Mouse (Mus musculus) WW6 (cell line): ENCODE results near the gene Hcrtr1.

ENCODE experiments used
- DNase-seq: peaks from one replicate; pipeline ENCODE4 v3.0.0-alpha.2; 2013; ENCODE audit warnings: low read depth, low spot score

The Hcrtr1 gene

DNA sequence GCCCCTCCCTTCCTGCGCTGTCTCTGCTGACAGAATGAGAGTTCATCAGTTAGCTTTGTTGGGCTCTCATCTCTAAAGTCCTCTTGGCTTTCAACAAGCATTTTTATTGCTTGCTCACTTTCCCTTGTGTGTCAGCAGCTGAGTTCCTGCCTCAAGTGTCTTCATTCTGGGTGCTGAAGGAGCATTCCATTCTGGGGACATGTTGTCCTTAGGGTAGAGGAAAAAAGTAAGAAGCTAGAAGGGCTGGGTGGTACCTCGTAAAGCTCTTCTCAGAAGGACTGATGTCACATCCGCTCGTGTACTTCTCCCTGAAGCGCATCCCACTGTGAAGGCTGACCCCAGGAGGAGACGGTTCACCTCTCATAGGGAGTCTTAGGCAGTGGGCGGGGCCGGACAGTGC, 17.6 kb downstream of the Hcrtr1 start:
- DNase-seq = no peak

DNA sequence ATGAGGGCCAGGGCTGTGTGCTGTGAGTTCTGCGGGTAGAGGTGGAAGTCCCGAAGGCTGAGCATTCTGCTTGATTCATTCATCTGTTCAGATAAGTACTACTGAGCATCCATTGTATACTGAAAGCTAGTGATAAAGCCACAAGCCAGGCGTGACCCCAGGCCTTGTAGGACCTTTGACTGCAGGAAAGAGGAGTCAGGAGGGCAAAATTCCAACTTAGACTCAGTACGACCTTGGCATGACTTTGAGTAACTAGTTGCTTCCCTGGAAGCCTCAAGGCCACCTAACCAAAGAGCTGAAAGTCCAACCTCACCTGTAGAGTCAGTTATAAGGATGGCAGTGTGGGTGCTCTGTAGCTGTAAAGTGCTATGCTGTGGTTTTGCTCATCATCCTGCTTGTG, 18.4 kb downstream of the Hcrtr1 start:
- DNase-seq = no peak

DNA sequence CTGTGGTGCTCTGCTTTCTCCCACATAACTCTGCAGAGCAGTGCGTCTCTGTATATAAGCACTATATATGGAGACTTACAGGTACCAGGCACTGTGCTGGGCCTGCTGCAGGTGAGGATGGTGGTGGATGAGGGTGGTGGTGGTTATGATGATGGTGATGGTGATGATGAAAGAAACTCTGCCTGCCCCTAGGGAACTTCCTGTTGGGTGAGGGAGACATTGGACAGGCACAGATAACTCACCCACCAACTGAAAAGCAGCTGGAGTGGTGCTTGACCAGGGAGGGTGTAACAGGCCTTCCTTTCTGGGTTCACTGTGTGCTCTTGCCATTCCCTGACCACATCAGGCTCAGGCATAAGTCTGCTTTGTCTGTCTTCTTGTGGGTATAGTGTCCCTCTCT, 26.4 kb downstream of the Hcrtr1 start:
- no peak for DNase-seq

DNA sequence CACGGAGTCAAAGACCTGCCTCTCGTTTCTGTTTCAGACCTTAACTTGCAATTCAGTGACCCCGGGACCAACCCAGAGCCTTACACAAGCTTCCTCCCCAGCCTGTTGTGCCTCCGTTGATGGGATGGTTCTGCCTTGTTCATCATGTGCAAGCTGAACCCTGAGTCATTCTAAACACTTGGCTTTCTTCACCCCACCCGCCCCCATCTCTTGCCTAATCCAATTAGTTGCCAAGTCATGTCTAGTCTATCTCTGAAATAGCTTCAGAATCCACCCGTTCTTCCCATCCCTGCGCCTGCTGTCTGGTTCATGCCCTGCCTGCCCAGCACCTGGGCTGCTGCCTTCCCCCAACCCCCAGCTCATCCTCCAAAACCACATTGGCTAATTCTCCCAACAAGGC, 26.9 kb downstream of the Hcrtr1 start:
- DNase-seq = no peak

GRCm38 (mm10) chr4:130110091-130110490, 29.1 kb downstream of the Hcrtr1 start:
- no peak for DNase-seq

GRCm38 (mm10) chr4:130109666-130110065, 29.5 kb downstream of the Hcrtr1 start:
- no peak for DNase-seq

DNA sequence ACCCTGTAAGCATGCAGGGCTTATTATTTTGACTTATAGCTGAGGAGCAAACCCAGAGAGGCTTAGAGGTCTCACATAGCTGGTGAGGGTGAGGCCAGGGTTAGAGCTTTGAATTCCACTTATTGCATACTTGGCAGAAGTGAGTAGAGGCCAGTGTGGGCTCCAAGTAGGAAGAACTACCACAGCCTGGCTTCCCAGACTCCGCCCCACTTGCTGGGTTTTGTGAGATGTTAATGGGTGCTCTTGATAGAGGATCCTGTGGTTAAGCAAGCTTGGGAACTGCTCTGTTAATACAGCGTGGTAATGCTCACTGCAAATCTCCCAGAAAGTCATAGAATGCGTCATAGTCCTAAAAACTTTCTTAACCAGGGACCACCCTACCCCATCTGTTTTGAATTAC, 30.2 kb downstream of the Hcrtr1 start:
- DNase-seq = no peak

GRCm38 (mm10) chr4:130107444-130108131, 31.6 kb downstream of the Hcrtr1 start:
- peak; percentile 93 for DNase-seq

DNA sequence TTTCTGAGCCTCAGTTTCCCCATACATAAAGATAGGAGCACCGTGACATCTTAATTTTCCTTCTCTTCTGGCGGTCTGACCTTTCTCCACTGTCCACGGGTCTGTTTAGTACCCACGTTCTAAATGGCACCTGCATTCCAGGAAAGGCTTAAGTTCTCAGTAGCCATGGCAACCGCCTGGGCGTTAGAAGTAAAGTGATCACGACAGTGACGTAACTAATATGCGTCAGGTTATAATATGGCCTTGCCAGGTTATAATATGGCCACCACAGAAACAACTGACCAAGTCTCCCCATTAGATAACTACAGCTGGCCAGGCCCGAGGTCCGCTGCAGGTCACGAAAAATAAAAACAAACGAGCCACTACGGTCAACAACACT, 32.1 kb downstream of the Hcrtr1 start:
- no peak for DNase-seq

- DNase-seq = no peak
These were observed 34.6 kb downstream of the Hcrtr1 start for GRCm38 (mm10) chr4:130104584-130104983.

DNA sequence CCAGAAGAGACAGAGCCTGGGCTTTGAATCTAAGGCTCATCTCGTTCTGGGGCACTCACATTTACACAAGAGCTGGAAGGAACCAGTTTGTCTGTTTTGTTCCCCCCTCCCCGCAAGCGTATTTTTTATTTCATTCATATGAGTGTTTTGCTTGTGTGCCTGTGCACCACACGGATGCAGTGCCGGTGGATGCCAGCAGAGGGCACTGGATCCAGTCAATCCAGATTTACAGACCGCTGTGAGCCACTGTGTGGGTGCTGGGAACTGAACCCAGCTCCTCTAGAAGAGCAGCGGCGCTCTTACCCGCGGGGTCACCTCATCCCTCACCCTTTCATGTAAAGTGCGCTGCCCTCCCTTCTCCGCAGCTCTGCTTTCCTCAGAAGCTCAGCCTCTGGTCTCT, 35.5 kb downstream of the Hcrtr1 start:
- peak; percentile 28 for DNase-seq

GRCm38 (mm10) chr4:130102111-130102651, 37.0 kb downstream of the Hcrtr1 start, which contains the start of gene Pef1:
Gene Pef1, plus strand, starts transcription at chr4:130102558.
- peak; percentile 71 for DNase-seq

DNA sequence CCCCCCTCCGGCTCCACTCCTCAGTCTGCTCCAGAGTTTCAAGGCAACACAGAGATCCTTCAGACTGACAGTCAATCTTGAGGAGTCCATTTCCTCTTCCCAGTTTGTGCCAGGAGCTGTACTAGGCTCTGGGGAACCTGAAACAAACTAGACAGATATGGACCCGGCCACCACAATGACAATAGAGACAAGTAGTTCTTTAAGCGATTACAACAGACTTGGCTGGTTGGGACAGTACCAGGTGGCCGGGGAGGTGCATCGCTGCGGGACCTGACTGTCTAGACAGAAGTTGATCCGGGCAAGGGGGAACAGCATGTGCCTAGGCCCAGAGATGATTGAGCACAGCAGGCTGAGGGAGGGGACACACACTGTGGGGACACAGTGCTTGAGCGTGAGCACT, 38.0 kb downstream of the Hcrtr1 start:
- DNase-seq = no peak

DNA sequence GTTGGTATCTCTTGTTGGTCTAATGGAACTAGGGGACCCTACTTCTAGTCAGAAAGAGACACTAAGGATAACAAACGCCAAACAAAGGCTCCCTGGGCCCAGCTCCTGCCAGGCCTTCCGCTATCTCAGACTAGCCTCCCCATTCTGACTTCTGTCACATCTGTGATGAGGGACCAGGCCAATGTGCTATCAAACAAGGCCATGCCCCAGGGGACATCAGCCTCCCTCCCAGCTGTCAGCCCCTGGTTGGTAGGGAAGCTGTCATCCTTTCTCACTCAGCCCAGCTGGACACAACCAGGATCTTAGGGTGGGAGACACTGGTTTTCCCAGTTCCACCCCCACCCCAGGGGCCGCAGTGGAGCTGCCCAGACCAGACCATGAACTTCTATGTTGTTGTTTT, 44.0 kb downstream of the Hcrtr1 start:
- DNase-seq = no peak

GRCm38 (mm10) chr4:130087293-130087692, 51.9 kb downstream of the Hcrtr1 start:
- peak; percentile 38 for DNase-seq

DNA sequence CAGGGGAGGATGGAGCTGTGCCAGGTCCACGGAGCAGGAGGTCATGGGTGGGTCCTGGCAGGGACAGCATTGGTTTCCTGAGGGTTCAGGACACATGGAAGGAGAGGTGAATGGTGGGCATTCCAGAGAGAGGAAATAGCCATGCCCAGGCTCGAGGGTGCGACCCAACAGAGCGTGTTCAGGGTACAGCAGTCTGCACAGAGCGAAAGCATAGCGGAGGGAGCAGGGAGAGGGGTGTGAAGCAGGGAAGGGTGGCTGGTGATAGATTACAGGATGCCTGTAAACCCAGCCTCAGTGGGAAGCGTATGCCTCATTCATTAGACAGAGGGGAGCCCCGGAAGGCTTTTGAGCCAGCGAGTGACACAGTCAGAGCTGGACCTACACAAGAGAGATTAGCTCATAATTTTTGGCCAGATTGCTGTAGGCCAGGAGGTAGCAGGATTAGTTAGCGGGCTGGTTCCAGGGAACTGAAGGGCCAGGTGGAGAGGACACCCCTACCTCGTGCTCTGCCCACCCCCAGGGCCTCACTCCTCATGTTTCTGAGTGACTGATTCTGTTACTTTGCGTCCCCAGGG, 53.8 kb downstream of the Hcrtr1 start:
- no peak for DNase-seq

DNA sequence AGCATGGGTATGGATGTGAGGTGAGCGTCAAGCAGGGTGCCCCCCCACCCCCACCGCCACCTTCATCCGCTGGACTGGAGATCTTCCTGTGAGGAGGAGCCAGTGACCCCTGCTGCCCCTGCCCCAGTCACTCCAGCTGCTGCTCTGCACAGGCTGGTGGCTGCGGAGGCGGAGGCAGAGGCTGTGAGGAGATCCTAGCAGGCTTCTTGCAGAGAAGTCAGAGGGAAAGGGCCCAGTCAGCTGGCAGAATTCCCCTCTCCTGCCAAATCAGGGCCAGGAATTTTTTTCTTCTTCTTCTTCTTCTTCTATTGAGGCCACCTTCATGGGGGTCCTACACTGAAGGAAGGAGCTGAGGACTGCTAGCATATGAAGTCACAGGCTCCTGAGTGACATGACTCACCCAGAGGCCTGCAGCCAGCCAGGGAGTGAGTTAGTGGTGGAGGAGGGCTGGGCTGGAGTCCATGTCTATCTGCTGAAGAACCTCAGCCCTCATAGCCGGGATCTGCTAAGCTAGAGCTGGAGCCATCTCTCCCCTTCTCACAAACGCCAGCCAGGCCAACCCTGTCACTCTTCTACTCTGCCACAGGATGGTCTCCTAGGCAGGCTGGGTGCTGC, 54.7 kb downstream of the Hcrtr1 start:
- DNase-seq = no peak

- DNase-seq = no peak
These were observed 56.9 kb downstream of the Hcrtr1 start for GRCm38 (mm10) chr4:130082211-130082610.

- no peak for DNase-seq
These were observed 57.6 kb downstream of the Hcrtr1 start for GRCm38 (mm10) chr4:130081345-130082190.
